Mouse (Mus musculus): Measurements from ENCODE around the gene Brs3. TPM values are rescaled to one million over a fixed set of nuclear protein-coding genes. Genes with fewer than 3 reads are reported as not detected.

The Brs3 gene
- 0.48 and 0.69 TPM in 2 replicates for polyA plus RNA-seq (2012; rRNA removed)

DNA sequence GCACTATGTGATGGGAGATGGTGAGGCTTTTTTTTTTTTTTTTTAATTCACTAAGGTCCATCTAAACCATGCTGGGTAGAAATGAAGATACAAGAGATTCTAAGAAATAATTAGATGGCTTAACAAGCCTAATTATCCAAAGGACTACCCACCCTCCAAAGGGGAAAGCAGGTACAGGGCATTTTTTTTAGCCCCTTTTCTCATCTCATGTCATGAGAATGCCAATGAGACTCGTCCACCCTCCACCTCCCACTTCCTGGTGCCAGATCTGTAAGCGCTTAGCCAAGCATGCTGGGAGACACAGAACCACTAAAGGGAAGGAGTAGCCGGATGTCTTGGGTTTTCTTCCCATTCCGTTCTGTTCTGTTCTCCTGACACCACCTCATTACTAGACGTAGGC is at the start of gene Brs3:
Gene Brs3, plus strand, starts transcription at position 301 of the 400 bp plus-strand sequence.

DNA sequence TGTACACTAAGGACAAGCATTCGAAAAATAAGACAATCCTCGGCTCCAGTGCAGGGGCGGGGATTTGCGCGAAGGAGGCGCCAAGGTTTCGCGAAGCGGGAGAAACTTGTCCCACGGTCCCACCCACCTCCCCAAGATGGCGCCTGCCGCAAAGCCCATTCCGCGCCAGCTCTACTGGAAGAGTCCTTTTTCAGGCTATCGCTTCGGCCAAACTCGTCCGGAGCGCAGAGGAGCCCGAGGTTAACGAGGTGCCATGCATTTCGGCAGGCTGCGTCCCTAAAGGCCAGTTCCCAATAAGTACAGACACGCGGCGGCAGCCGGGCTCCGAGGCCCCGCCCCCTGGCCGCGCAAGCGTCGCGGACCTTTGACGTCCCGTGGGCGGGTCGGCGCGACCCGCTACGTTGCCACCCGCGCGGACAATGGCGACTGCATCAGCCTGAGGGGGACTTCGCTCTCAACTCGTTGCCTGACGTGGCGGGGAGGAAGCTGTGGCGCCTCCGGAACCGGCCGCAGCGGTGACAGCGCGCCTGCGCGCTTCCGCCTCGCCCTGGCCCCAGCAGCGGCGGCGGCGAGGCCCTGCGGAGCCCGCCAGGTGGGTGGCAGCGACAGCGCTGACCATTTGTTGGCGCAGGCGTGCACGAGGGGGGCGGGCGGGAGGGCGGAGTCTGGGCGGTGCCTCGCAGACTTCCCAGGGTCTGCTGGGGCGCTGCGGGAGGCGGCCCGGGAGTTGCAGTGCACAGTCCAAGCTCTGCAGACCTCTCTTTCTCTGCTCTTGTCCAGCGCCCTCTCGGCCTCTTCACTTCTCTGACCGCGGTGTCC is 10.5 kb downstream of the Brs3 start, which contains the start of gene Htatsf1:
Gene Htatsf1, plus strand, starts transcription at position 410 of the 819 bp plus-strand sequence.

DNA sequence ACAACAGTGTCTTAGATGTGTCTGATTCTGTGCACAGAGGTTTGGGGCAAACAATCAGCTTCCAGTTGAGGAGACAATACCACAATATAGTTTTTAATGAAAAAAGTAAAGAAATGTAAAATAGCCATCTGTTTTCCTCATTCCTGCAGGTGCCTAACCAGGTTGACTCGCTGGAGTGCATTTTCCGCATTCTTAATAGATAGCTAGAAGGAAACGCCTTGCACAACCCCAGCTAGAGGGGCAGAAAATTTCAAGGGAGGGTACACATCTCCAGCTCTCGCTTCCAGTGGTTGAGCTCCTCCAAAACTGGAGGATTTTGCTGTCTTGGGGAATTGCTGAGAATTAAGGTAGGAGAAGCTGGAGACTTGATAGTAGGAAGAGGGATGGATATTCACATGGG is 44.9 kb downstream of the Brs3 start, which contains the start of gene Vgll1:
Gene Vgll1, plus strand, starts transcription at position 301 of the 400 bp plus-strand sequence.

Other genes with a start within 250 kb of the Brs3 start
- 0.17 and 0.21 TPM in 2 replicates for gene Map7d3, start 220.7 kb upstream of the Brs3 start, polyA plus RNA-seq (2012; rRNA removed)
- not detected in 2 replicates for gene Adgrg4, start 172.9 kb upstream of the Brs3 start, polyA plus RNA-seq (2012; rRNA removed)
- 39.5 and 42.5 TPM in 2 replicates for gene Htatsf1, start 10.5 kb downstream of the Brs3 start, polyA plus RNA-seq (2012; rRNA removed)
- 0.22 TPM in 1 of 2 replicates, not detected in the other for gene Vgll1, start 45.0 kb downstream of the Brs3 start, polyA plus RNA-seq (2012; rRNA removed)
- not detected in 2 replicates for gene Cd40lg, start 169.1 kb downstream of the Brs3 start, polyA plus RNA-seq (2012; rRNA removed)